Comparison of ENCODE assay signal across 23 mouse cellular contexts in the genomic region with DNA sequence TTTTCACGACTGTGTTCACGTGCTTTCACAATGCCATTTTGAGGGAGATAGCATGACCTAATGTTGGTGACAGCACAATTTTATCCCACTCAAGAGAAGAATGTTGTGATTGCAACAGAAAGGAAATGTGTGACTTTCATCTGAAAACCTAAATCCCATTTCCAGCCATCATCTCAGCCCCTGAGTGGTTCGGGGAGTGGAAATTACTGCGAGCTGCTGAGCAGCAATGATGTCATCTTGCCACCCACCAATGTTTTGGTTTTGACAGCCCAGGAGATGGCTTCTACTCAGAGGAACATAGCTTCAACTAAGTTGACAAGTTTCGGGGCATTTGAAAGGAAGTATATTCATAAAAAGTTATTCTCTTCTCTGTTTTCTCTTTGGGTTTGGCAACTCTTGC.
"Had no signal": no experiment of that assay in that cellular context is flagged by ENCODE, and none has a peak within 500 bp of the region (broad histone marks: within the 10 kb centered on the region; RNA-seq: fewer than 3 reads in every experiment).

No protein-coding gene starts in this region.

- H3K9ac ChIP-seq: heart, embryonic 12.5 days; hindbrain, embryonic 13.5 days; hindbrain, embryonic 15.5 days; limb, embryonic 12.5 days; liver, embryonic 12.5 days; liver, embryonic 14.5 days had no signal

- H3K36me3 ChIP-seq: heart, embryonic 12.5 days; hindbrain, embryonic 13.5 days; hindbrain, embryonic 15.5 days; limb, embryonic 12.5 days; liver, embryonic 12.5 days had no signal

- H3K9me3 ChIP-seq: heart, embryonic 12.5 days; hindbrain, embryonic 13.5 days; hindbrain, embryonic 15.5 days; limb, embryonic 12.5 days; liver, embryonic 12.5 days had no signal

- H3K27me3 ChIP-seq: heart, embryonic 12.5 days; hindbrain, embryonic 13.5 days; hindbrain, embryonic 15.5 days; limb, embryonic 12.5 days; liver, embryonic 12.5 days had no signal

- DNase-seq: gastrocnemius, adult 2 months; gastrocnemius, postnatal 10 days; gastrocnemius, postnatal 36 days; heart, adult 2 months; heart, postnatal 10 days; heart, postnatal 36 days; kidney, adult 11 months; kidney, adult 2 months; kidney, adult 9 months; kidney, postnatal 10 days; kidney, postnatal 25 days; kidney, postnatal 4 days; left cerebral cortex, postnatal 4 days had no signal

- H3K4me3 ChIP-seq: gastrocnemius, adult 2 months; heart, adult 2 months; heart, embryonic 12.5 days; hindbrain, embryonic 13.5 days; hindbrain, embryonic 15.5 days; layer of hippocampus, adult 2 months; left cerebral cortex, adult 2 months; limb, embryonic 12.5 days; liver, embryonic 12.5 days had no signal

- ATAC-seq: hindbrain, postnatal 0 days; intestine, embryonic 16.5 days; liver, embryonic 12.5 days had no signal

- H3K27ac ChIP-seq: gastrocnemius, adult 2 months; heart, adult 2 months; hindbrain, embryonic 13.5 days; hindbrain, embryonic 15.5 days; hindbrain, postnatal 0 days; layer of hippocampus, adult 2 months; left cerebral cortex, adult 2 months; limb, embryonic 12.5 days; liver, embryonic 12.5 days; liver, embryonic 14.5 days had no signal

- H3K4me2 ChIP-seq: heart, embryonic 12.5 days; hindbrain, embryonic 13.5 days; hindbrain, embryonic 15.5 days; limb, embryonic 12.5 days; liver, embryonic 12.5 days had no signal

- H3K4me1 ChIP-seq: heart, embryonic 12.5 days; hindbrain, embryonic 13.5 days; hindbrain, embryonic 15.5 days; limb, embryonic 12.5 days; liver, embryonic 12.5 days had no signal
